Mouse (Mus musculus) stomach, embryonic 15.5 days (tissue): ENCODE measurements at regions not wholly inside any gene's neighbourhood (a gene's known extent, or its start where the extent isn't known, plus 50 kb on each side); places are given as distances from the start of the nearest gene placed in this dataset.
"Not testable (repeated sequence)": the region's sequence is repeated elsewhere in the genome, so short reads cannot be mapped to it uniquely, and the experiment has no call there.

Experiments
- ATAC-seq: fragments of 200-750 bp; cut with Nextera tagmentation; 2 replicates; pipeline ENCODE4 v1.8.0; 2017; ENCODE audit warnings: low read depth, moderate number of reproducible peaks, moderate TSS enrichment; ENCODE audit not compliant: insufficient read depth, low FRiP score
- H3K27ac ChIP-seq: fragments of 300-500 bp; sonication (generic); 2 replicates; pipeline ENCODE4 v1.5.1; 2015; ENCODE audit warnings: mild to moderate bottlenecking, inconsistent platforms
- H3K27me3 ChIP-seq: fragments of 300-500 bp; sonication (generic); replicated peaks from 2 replicates; pipeline ENCODE4 v1.6.1; 2015; ENCODE audit warnings: inconsistent platforms
- H3K36me3 ChIP-seq: fragments of 300-500 bp; sonication (generic); 2 replicates; pipeline ENCODE4 v1.6.1; 2015; ENCODE audit warnings: inconsistent platforms
- H3K4me1 ChIP-seq: fragments of 300-500 bp; sonication (generic); 2 replicates; pipeline ENCODE4 v1.6.1; 2015; ENCODE audit warnings: inconsistent platforms
- H3K4me2 ChIP-seq: fragments of 300-500 bp; sonication (generic); 2 replicates; pipeline ENCODE4 v1.6.1; 2015; ENCODE audit warnings: mild to moderate bottlenecking, inconsistent platforms
- H3K4me3 ChIP-seq: fragments of 300-500 bp; sonication (generic); replicated peaks from 2 replicates; pipeline ENCODE4 v1.5.1; 2015; ENCODE audit warnings: inconsistent platforms
- H3K9ac ChIP-seq: fragments of 300-500 bp; sonication (generic); 2 replicates; pipeline ENCODE4 v1.6.1; 2015; ENCODE audit warnings: inconsistent platforms
- H3K9me3 ChIP-seq: fragments of 300-500 bp; sonication (generic); 2 replicates; pipeline ENCODE4 v1.6.1; 2016; ENCODE audit warnings: inconsistent platforms
- WGBS: fragments of 180-500 bp; shearing (Covaris S2); methylation state at CpG from one replicate; pipeline ENCODE4 v1.1.7; 2015; 5-methylcytosine and 5-hydroxymethylcytosine counted together

GRCm38 (mm10) chr3:18560282-18560785 is 612.1 kb downstream of the Cypt12 start:
- H3K9ac ChIP-seq: no peak overlapping the region
- no peaks in the 10 kb centered on the region for H3K36me3 ChIP-seq
- 62% methylated on average over 4 of the region's 4 CpGs for WGBS
- ATAC-seq: no peak
- H3K27me3 ChIP-seq: no peaks in the 10 kb centered on the region
- H3K4me3 ChIP-seq: no peak overlapping the region
- no peaks in the 10 kb centered on the region for H3K4me1 ChIP-seq
- H3K9me3 ChIP-seq: no peaks in the 10 kb centered on the region
- H3K4me2 ChIP-seq: no peak overlapping the region
- no peak overlapping the region for H3K27ac ChIP-seq

GRCm38 (mm10) chr3:18580911-18581626 is 632.9 kb downstream of the Cypt12 start:
- ATAC-seq: not testable (repeated sequence)
- WGBS: 67% methylated on average over 12 of the region's 12 CpGs

GRCm38 (mm10) chr3:18620608-18621007 is 672.4 kb downstream of the Cypt12 start:
- H3K36me3 ChIP-seq: no peaks in the 10 kb centered on the region
- H3K9me3 ChIP-seq: no peaks in the 10 kb centered on the region
- no peak overlapping the region for H3K9ac ChIP-seq
- no peaks in the 10 kb centered on the region for H3K27me3 ChIP-seq
- no peak for ATAC-seq
- 37% methylated on average over 7 of the region's 7 CpGs for WGBS
- H3K27ac ChIP-seq: no peak overlapping the region
- no peak overlapping the region for H3K4me2 ChIP-seq
- peaks cover 12% of the 10 kb centered on the region; the same call in 1 of the 2 replicates for H3K4me1 ChIP-seq
- H3K4me3 ChIP-seq: no peak overlapping the region

More at GRCm38 (mm10) chr3:18580911-18581626, 632.9 kb downstream of the Cypt12 start:
- not testable (repeated sequence) for H3K9ac ChIP-seq, H3K4me2 ChIP-seq, H3K4me1 ChIP-seq, H3K27ac ChIP-seq, H3K9me3 ChIP-seq, H3K36me3 ChIP-seq, H3K4me3 ChIP-seq, H3K27me3 ChIP-seq

- H3K4me1 ChIP-seq: peaks cover 12% of the 10 kb centered on the region; the same call in 1 of the 2 replicates
- peak overlapping the region; percentile 32; the same call in 1 of the 2 replicates for H3K4me3 ChIP-seq
- no peaks in the 10 kb centered on the region for H3K9me3 ChIP-seq
- under 1% methylated on average over 4 of the region's 4 CpGs for WGBS
- ATAC-seq: peak; percentile 56
- no peaks in the 10 kb centered on the region for H3K36me3 ChIP-seq
- peak overlapping the region; percentile 60 for H3K4me2 ChIP-seq
- no peaks in the 10 kb centered on the region for H3K27me3 ChIP-seq
- H3K27ac ChIP-seq: peak overlapping the region; percentile 65
- H3K9ac ChIP-seq: no peak overlapping the region
Observed at GRCm38 (mm10) chr3:18623831-18624304, 675.7 kb downstream of the Cypt12 start.

GRCm38 (mm10) chr3:18624381-18625145 is 676.4 kb downstream of the Cypt12 start:
- peak overlapping the region; percentile 65 for H3K27ac ChIP-seq
- H3K4me3 ChIP-seq: peak overlapping the region; percentile 32
- peak overlapping the region; percentile 60 for H3K4me2 ChIP-seq
- WGBS: 6% methylated on average over 10 of the region's 10 CpGs
- no peaks in the 10 kb centered on the region for H3K27me3 ChIP-seq
- H3K4me1 ChIP-seq: peaks cover 12% of the 10 kb centered on the region; the same call in 1 of the 2 replicates
- no peaks in the 10 kb centered on the region for H3K36me3 ChIP-seq
- no peak; the same call in 1 of the 2 replicates for ATAC-seq
- 0 out of 2 replicates have a peak overlapping the region, but pooled peaks have one; percentile 6 for H3K9ac ChIP-seq
- H3K9me3 ChIP-seq: no peaks in the 10 kb centered on the region

- peak overlapping the region; percentile 60 for H3K4me2 ChIP-seq
Observed at GRCm38 (mm10) chr3:18625395-18626328, 677.5 kb downstream of the Cypt12 start.

GRCm38 (mm10) chr3:18626375-18626774 is 678.2 kb downstream of the Cypt12 start:
- H3K4me2 ChIP-seq: peak overlapping the region; percentile 60; the same call in 1 of the 2 replicates
- no peak for ATAC-seq
- WGBS: 52% methylated on average over 6 of the region's 6 CpGs

More at GRCm38 (mm10) chr3:18625395-18626328, 677.5 kb downstream of the Cypt12 start:
- no peaks in the 10 kb centered on the region for H3K27me3 ChIP-seq
- 7% methylated on average over 32 of the region's 32 CpGs for WGBS
- ATAC-seq: peak; percentile 27; the same call in 1 of the 2 replicates
- peaks cover 12% of the 10 kb centered on the region; the same call in 1 of the 2 replicates for H3K4me1 ChIP-seq
- H3K27ac ChIP-seq: peak overlapping the region; percentile 65
- H3K9me3 ChIP-seq: no peaks in the 10 kb centered on the region
- H3K9ac ChIP-seq: 0 out of 2 replicates have a peak overlapping the region, but pooled peaks have one; percentile 6
- no peaks in the 10 kb centered on the region for H3K36me3 ChIP-seq
- H3K4me3 ChIP-seq: peak overlapping the region; percentile 32

GRCm38 (mm10) chr3:18626820-18627219 is 678.6 kb downstream of the Cypt12 start:
- Histone ChIP-seq H3K4me2 (no peak overlapping the region), H3K9ac (no peak overlapping the region), H3K4me1 (peaks cover 12% of the 10 kb centered on the region; the same call in 1 of the 2 replicates), H3K27ac (no peak overlapping the region), H3K9me3 (no peaks in the 10 kb centered on the region), H3K36me3 (no peaks in the 10 kb centered on the region), H3K27me3 (no peaks in the 10 kb centered on the region), H3K4me3 (no peak overlapping the region)
- WGBS: 54% methylated on average over 2 of the region's 2 CpGs
- no peak for ATAC-seq

More at GRCm38 (mm10) chr3:18626375-18626774, 678.2 kb downstream of the Cypt12 start:
- Histone ChIP-seq H3K36me3 (no peaks in the 10 kb centered on the region), H3K27me3 (no peaks in the 10 kb centered on the region), H3K4me1 (peaks cover 12% of the 10 kb centered on the region; the same call in 1 of the 2 replicates), H3K9ac (no peak overlapping the region), H3K27ac (no peak overlapping the region), H3K9me3 (no peaks in the 10 kb centered on the region), H3K4me3 (no peak overlapping the region)

GRCm38 (mm10) chr3:18629233-18629632 is 681.0 kb downstream of the Cypt12 start:
- Histone ChIP-seq H3K9ac (no peak overlapping the region), H3K9me3 (no peaks in the 10 kb centered on the region), H3K4me2 (no peak overlapping the region), H3K36me3 (no peaks in the 10 kb centered on the region), H3K4me3 (no peak overlapping the region), H3K27ac (no peak overlapping the region), H3K27me3 (no peaks in the 10 kb centered on the region), H3K4me1 (0 out of 2 replicates have a peak, but pooled peaks cover 5% of the 10 kb centered on the region)
- ATAC-seq: no peak
- WGBS: 95% methylated on average over 2 of the region's 2 CpGs

- Histone ChIP-seq H3K9ac (no peak overlapping the region), H3K4me3 (no peak overlapping the region), H3K36me3 (no peaks in the 10 kb centered on the region), H3K27me3 (no peaks in the 10 kb centered on the region), H3K4me1 (no peaks in the 10 kb centered on the region), H3K4me2 (no peak overlapping the region), H3K9me3 (no peaks in the 10 kb centered on the region), H3K27ac (no peak overlapping the region)
- ATAC-seq: no peak
- 96% methylated on average over 1 of the region's 1 CpGs for WGBS
Observed at GRCm38 (mm10) chr3:18631601-18632000, 683.4 kb downstream of the Cypt12 start.

- Histone ChIP-seq H3K36me3 (no peaks in the 10 kb centered on the region), H3K4me1 (no peaks in the 10 kb centered on the region), H3K9ac (no peak overlapping the region), H3K9me3 (no peaks in the 10 kb centered on the region), H3K27me3 (no peaks in the 10 kb centered on the region), H3K27ac (no peak overlapping the region), H3K4me3 (no peak overlapping the region), H3K4me2 (no peak overlapping the region)
- ATAC-seq: no peak
Observed at GRCm38 (mm10) chr3:18634855-18635254, 686.6 kb downstream of the Cypt12 start.
